Mouse (Mus musculus): ENCODE measurements at regions not wholly inside any gene's neighbourhood (a gene's known extent, or its start where the extent isn't known, plus 50 kb on each side); places are given as distances from the start of the nearest gene placed in this dataset.
"Not testable (repeated sequence)": the region's sequence is repeated elsewhere in the genome, so short reads cannot be mapped to it uniquely, and the experiment has no call there.

- DNase-seq: not testable (repeated sequence)
These were observed 112.1 kb upstream of the Sipa1l1 start for GRCm38 (mm10) chr12:82056782-82057611.

DNA sequence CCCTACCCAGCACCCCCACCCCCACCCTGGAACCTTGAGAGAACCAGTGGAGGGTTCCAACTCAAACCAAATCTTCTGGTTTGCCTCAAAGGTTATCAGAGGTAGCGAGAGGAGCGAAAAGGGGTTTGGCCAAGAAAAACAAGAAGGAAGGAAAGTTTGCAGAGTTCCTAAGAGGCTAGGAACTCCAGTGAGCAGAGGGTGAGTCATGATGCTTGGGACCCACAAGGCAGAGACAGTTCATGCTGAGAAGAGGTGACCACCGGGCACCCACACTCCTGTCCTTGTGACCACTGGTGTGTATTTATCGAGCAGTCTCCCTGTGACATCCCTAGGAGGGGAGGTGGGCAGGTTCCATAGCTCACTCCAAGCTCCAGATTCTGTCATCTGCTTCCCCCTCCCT lies 104.1 kb upstream of the Sipa1l1 start:
- DNase-seq: no peak

DNA sequence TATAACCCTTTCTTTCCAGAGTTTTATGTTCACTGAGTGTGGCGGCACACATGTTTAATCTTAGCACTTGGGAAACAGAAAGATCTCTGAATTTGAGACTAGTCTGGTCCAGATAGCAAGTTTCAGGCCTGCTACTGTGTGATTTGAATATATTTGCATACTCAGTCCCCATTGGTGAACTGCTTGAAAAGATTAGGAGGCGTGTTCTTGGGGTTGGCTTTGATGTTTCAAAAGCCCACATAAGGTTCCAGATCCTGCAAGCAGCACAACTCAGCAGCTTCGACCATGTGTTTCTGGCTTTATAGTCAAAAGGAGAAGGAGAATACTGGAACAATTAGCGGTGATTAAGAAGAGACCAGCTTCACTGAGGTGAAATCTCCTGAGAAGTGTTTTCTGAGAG lies 102.3 kb upstream of the Sipa1l1 start:
- DNase-seq: peak; percentile 19

- DNase-seq: no peak
These were observed 99.5 kb upstream of the Sipa1l1 start for GRCm38 (mm10) chr12:82069621-82070020.

DNA sequence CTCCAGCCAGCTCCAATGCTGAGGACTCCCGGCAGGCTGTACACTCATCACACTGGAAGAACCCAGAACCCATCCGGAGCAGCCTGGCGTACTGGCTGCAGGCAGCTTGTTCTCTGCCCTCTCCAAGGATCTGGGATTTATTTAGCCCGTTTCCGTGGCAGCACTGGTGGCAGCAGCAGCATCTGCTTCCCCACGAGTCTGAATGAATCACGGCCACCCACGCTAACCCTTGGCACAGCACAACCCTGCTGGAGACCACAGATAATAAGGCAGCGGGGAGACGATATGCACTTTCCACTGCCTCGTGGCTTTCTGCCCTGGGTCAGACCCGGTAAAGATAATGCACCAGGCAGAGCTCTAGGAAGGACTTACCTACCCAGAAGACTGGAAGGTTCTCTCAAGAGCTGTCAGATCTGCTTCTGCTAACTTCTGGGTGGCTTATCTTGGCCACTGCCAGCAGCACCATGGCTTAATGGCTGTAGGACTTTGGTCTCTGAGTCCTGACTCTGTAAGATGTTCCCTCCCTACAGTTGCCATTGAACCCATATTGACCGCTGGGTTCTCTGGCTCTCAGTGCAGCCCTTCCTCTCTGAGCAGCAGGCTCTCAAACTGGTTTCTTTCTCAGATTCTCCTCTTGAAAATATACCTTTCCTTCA lies 96.2 kb upstream of the Sipa1l1 start:
- DNase-seq: no peak

DNA sequence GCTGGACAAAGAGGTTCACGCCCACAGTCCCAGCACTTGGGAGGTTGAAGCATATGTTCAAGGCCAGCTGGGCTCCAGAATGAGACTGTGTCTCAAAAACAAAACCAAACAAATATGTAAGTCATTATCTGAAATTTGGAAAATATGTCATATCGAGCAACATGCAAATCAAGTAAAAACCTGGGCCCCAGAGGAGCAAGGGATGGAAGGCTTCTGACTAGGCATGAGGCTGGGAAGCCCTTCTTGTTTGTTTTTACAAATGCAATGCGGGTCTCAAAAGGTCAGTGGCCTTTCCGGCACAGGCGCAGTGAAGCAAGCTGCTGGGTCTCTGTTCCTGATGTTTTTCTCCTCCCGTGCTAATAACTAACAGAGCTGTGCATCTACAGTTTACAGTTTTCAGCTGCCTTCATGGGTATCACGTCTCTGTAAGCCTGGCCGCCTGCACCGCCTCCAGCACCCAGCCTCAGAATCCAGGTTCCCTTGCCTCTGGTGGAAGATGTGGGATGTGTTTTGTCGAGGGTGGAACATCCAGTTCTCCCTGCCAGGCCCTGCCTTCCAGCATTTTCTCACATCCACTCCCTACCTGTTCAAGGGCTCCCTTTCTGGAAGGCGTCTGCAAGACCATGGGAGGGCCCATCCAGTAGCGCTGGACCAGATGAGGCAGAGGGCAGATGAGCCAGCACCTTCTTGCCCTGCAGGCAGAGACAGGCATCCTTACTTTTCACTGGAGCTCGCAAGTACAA lies 93.5 kb upstream of the Sipa1l1 start:
- DNase-seq: no peak

DNA sequence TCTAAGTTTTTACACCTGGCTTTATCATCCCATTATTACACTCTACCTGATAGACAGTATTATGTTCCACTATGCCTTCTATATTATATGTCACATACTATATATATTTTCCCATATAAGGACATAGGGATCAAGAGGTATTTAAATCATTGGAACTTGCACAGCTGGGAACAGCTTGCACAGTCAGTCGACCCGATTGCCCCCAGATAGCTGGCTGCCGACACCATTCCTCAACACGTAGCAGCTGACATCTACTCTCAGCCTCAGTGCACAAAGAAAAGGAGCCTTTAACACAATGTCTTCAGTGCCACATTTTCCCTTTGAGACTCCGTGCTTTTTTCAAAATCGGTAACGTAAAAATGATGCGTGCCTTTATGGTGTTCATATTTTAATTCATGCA lies 92.4 kb upstream of the Sipa1l1 start:
- no peak for DNase-seq

DNA sequence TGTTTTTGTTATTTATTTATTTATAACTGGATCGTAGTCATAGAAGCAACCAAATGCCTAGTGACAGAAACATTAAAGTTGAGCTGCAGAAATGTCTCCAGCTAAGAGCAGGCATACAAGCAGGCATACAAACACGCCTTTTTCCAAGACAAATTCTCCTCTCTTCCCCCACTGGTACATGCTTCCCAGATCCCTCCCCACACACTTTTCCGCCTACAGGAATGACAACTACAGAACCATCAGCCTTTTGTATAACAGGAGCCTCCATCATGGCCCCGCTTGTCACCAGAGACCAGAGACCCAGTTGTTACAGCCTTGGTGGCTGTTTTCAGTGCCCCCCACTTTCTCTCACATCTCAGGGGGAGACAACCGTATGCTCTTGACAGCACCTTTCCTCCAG lies 91.2 kb upstream of the Sipa1l1 start:
- DNase-seq: no peak

GRCm38 (mm10) chr12:82078740-82079139 lies 90.4 kb upstream of the Sipa1l1 start:
- DNase-seq: no peak

DNA sequence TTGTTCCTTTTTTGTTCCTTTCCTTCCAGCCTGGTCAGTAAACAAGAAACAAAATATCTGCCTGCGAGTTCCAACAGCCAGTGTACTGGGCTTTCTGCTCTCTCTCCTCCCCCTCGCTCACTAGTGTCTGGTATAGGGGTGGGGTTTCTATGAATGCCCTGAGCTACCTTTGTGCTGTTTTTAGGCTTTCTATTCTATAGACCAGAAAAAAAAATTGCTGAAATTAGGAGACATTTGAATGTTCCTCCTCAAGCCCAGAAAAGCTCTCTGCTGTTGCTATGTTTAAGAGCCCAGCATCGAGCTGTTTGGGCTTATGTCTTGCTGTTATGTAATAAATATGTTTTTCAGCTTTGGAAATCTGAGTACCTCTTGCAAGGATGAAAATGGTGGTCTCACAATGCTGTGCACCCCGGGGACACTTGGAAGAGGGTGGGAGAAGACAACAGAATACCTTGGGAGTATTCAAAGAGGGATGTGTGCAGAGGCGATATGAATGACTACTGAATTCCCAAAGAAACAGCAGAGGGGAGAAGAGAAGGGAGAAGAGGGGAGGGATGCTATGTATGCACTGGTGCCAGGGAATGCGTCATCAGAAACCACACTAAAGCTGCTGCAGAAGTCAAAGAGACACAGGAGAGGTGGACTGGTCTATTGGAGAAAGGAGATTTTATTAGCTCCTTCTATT lies 88.8 kb upstream of the Sipa1l1 start:
- no peak for DNase-seq

DNA sequence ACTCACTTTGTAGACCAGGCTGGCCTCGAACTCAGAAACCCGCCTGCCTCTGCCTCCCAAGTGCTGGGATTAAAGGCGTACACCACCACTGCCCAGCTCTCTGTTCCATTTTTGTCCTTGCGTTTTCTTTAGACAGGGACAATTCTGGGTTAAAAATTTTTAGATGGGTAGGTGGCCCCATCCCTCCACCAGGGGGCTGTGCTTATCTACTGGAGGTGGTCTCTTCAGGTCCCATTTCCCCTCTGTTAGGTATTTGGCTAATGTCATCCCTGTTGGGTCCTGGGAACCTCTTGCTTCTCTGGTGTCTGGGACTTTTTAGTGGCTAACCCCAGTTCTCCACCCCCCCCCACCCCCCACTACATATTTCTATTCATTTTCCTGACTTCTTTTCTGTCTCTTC lies 86.5 kb upstream of the Sipa1l1 start:
- DNase-seq: peak; percentile 37

DNA sequence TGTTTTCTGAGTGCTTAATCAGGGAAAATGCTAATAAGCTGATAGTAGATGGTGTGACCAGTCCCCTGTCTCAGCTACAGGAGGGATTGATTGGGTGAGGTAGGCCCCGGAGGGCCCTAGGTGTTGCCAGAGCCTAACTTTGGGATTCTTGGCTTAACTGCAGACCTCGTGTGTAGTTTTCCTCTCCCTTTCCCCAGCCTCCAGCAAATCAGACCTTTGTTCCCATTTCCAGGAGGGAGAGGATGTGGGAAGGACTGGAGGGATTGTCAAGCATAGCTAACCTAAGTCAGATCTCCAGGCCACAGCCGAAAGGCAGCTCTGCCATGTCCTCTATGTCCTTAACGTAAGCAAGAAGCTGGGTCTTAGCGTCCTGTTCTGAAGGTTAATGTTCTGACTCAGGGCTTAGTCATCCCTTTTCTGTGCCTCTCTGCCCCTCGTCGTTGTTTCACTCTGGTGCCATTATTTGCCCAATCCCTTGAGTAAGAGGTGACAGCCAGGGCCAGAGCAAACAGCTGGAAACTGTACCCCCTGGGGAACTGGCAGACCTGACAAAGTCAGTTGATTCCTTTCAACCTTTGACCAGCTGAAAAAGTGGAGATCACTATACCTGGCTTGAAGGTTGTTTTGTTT lies 83.2 kb upstream of the Sipa1l1 start:
- no peak for DNase-seq

DNA sequence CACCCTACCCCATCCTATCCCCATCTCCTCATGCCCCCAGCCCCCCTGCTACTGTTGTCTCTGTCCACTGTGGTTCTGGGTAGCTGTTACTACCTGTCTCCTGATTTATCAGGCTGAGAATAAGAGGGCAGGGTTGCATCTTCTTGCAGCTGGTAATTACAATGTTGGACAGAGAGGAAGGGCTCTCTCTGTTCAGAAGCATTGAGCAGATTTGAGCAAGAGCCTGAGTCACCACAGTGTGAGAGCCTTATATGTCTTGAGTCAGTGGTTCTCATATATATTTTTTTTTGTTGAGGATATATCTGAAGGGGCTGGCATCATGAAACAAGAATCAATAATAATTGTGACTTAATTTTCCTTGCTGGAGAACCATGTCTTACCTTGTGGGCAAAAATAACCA lies 82.7 kb upstream of the Sipa1l1 start:
- DNase-seq: no peak

DNA sequence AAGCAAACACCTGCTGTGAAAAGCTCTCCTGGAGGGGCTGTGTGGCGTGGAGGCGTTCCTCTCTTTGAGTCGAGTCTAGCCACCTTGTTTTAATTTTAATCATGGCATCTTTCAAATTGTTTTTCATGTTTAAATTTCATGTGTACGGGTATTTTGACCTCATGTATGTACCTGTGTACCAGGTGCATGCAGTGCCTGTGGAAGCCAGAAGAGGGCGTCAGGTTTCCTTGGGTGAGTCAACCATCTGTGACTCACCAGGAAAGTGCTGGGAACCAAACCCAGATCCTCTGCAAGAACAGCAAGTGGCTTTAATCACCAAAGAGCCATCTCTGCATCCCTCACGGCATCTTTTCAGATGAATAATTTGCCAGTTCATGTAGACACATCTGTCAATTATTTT lies 79.8 kb upstream of the Sipa1l1 start:
- no peak for DNase-seq

- DNase-seq: no peak
These were observed 75.8 kb upstream of the Sipa1l1 start for GRCm38 (mm10) chr12:82093317-82093716.

GRCm38 (mm10) chr12:82095396-82095795 lies 73.7 kb upstream of the Sipa1l1 start:
- DNase-seq: no peak

DNA sequence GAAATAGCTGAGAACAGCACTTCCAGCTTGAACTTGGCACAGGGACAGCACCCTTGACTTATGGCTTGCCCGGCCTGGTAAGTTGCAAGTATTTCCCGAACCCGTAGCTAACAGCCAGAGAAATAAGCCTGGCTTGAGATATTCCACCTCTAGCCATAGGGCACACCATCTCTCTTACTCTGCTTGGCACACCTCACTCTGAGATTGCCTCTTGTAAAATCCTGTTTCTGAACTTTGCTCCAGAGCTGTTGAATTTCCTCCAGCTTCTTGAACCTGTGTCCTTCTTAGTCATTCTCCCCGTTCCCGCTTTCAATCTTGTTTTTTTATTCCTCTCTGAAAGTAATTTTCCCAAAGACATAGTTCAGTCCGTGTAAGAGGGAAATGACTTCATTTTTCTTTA lies 72.0 kb upstream of the Sipa1l1 start:
- DNase-seq: no peak

DNA sequence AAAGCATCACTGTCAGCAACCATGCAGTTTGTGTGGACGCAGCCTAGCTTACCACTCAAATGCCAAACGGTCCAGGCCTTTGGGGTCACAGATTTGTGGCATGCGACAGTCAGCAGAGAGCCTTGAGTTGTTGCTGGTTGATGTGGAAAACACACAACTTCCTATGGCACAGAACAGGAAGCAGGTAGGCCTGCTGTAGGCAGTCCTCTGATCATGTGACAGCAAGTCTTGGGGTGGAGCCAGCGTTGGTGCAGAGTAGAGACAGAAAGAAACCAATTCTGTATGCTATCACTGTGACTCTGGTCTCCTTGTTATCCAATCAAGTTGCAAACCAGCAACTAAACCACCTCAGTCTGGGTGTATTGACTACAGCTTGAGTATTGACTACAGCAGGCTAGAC lies 71.5 kb upstream of the Sipa1l1 start:
- peak; percentile 15 for DNase-seq

GRCm38 (mm10) chr12:82104211-82104610 lies 64.9 kb upstream of the Sipa1l1 start:
- no peak for DNase-seq

- DNase-seq: no peak
These were observed 63.7 kb upstream of the Sipa1l1 start for GRCm38 (mm10) chr12:82105184-82106031.

- DNase-seq: no peak
These were observed 53.4 kb upstream of the Sipa1l1 start for GRCm38 (mm10) chr12:82115766-82116165.

Measured in thymus, postnatal 25 days (tissue).